ENCODE assay signal across 16 mouse cellular contexts in the genomic region with DNA sequence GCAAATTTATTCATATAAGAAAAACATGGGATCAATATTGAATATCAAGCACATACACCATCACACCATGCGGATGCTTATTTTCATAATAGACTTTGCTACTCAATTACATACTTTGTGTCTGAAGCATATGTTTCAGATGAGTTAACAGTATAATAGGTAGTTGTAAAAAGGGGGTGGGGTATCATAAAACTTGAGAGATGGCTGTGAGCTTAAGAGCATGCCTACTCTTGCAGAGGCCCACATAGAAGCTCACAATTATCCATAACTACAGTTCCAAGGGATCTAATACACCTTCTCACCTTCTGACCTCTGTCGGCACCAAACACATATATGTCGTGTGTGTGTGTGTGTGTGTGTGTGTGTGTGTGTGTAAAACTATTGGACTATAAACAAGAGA.
"Had no signal": no experiment of that assay in that cellular context is flagged by ENCODE, and none has a peak within 500 bp of the region (broad histone marks: within the 10 kb centered on the region; RNA-seq: fewer than 3 reads in every experiment).

No protein-coding gene starts in this region.

- H3K4me2 ChIP-seq: neural tube, embryonic 13.5 days; neural tube, embryonic 15.5 days; stomach, embryonic 15.5 days had no signal

- H3K4me3 ChIP-seq: neural tube, embryonic 13.5 days; neural tube, embryonic 15.5 days; stomach, embryonic 15.5 days had no signal

- H3K9ac ChIP-seq: neural tube, embryonic 13.5 days; neural tube, embryonic 15.5 days; stomach, embryonic 15.5 days had no signal

- DNase-seq: retina, postnatal 1 day; right cerebral cortex, adult 18-20 months; right cerebral cortex, postnatal 14 days; right cerebral cortex, postnatal 25 days; right cerebral cortex, postnatal 4 days; spleen, adult 18-20 months; thymus, adult 18-20 months; thymus, adult 2 months; thymus, postnatal 14 days; thymus, postnatal 25 days; thymus, postnatal 36 days; thymus, postnatal 4 days had no signal

- H3K36me3 ChIP-seq: neural tube, embryonic 13.5 days; neural tube, embryonic 15.5 days; stomach, embryonic 15.5 days had no signal

- H3K9me3 ChIP-seq: neural tube, embryonic 13.5 days; neural tube, embryonic 15.5 days; stomach, embryonic 15.5 days had no signal

- H3K27ac ChIP-seq: neural tube, embryonic 13.5 days; neural tube, embryonic 15.5 days; stomach, embryonic 15.5 days; stomach, postnatal 0 days had no signal

- H3K4me1 ChIP-seq: neural tube, embryonic 13.5 days; neural tube, embryonic 15.5 days; stomach, embryonic 15.5 days had no signal

- H3K27me3 ChIP-seq: neural tube, embryonic 13.5 days; neural tube, embryonic 15.5 days; stomach, embryonic 15.5 days had no signal
